Mouse (Mus musculus): ENCODE measurements around the gene Zbtb2.

DNA sequence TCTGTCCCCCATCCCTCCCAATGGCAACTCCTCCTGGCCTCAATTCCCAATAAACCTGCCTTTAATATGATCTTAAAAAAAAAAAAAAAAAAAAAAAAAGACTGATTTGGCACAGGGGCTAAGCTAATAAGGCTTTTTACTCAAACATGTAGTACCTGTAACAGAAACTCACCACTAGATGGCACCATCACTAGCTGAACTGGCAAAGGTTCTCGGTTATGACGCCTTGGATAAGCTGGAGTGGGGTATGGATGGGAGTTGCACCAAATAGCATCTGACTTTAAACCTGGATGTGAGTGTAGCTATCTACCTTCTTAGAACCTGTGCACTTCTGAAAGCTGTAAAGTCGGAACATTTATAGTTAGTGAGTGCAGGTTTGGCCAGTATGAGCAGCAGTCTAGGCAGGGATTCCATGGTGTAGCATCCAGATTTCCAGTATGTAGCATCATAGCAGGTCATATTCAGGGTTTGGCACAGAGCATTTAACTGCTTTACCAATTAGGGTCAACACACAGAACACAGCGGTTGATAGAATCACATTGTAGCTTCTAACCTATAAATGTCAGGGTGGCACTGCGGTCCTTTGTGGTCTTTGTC, 17.1 kb upstream of the Zbtb2 start:
- peak; percentile 72 to 80 for TF ChIP-seq CTCF (conservative IDR thresholded peaks at IDR 0.05 in 1 of 2, IDR thresholded peaks at IDR 0.05 in 1 of 2; ENCODE audit: low read depth in 2 of 2, low read length in 2 of 2)
- TF ChIP-seq SIN3A (IDR thresholded peaks at IDR 0.05; ENCODE audit: low read length): no peak
- no peak for TF ChIP-seq MAX (IDR thresholded peaks at IDR 0.05; ENCODE audit: low read length)
- no peak for TF ChIP-seq POLR2A (IDR thresholded peaks at IDR 0.05; ENCODE audit: low read depth, low read length)
- no peak for TF ChIP-seq JUND (conservative IDR thresholded peaks at IDR 0.05; ENCODE audit: low read depth, low read length)
- no peak for TF ChIP-seq JUN (IDR thresholded peaks at IDR 0.05; ENCODE audit: insufficient read depth, low read depth, low read length)
- no peak for TF ChIP-seq MEF2A (IDR thresholded peaks at IDR 0.05; ENCODE audit: borderline replicate concordance, low read depth, low read length)
- TF ChIP-seq MXI1 (IDR thresholded peaks at IDR 0.05; ENCODE audit: low read depth, low read length): no peak
- no peak for TF ChIP-seq USF1 (IDR thresholded peaks at IDR 0.05; ENCODE audit: low read depth, low read length)
- TF ChIP-seq ELF1 (IDR thresholded peaks at IDR 0.05; ENCODE audit: low read depth, low read length): no peak
- TF ChIP-seq ZKSCAN1 (IDR thresholded peaks at IDR 0.05; ENCODE audit: borderline replicate concordance, low read depth, low read length): no peak
- peak; percentile 60 for TF ChIP-seq SMC3 (IDR thresholded peaks at IDR 0.05; ENCODE audit: low read depth, low read length)
- TF ChIP-seq POLR2AphosphoS2 (IDR thresholded peaks at IDR 0.05; ENCODE audit: low read depth, low read length): no peak
- no peak for TF ChIP-seq HCFC1 (IDR thresholded peaks at IDR 0.05; ENCODE audit: low read depth, low read length)
